Mouse (Mus musculus) thymus, adult 18-20 months (tissue): Measurements from ENCODE around the gene Popdc2.

ENCODE experiments used
- DNase-seq, 2 experiments: peaks; one replicate each; pipeline ENCODE4 v3.0.0; 2022; ENCODE audit warnings: mixed read lengths in 2 of 2

Popdc2 gene

DNA sequence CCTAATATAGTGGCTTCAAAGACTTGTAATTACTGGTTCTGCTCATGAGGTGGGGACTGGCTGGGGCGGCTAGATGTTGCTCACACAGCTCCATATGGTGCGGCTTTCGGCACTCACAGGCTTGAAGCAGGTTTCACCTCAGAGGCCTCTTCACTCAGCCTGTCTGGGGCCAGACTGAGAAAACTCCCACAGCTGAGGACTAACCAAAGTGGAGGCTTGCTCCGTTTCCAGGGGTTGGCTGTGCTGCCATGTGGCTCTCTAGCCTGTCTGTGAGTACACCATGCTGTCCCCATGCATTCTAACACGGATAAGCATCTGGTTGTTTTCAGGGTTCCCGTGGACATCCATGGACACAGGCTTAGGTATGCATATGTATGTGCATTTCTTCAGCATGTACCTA, 16.6 kb downstream of the Popdc2 start:
- no peak for DNase-seq

DNA sequence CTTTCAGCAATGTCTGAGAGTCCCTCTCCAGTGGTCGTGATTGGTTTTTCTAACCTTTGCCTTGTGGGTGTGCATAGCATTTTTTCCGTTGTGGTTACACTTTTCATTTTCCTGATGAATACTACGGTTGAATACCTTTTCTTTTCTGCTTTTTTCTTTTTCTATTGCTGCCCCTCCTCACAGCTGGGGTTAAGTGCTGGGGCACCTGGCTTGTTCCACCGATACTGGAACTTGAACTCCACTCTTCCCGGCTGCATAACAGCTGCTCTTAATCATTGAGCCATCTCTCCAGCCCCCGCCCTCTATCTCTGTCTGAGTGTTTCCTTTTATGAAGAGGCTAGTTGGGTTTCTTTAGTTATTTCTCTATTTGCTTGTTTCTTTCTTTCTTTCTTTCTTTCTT, 17.1 kb downstream of the Popdc2 start:
- no peak for DNase-seq

DNA sequence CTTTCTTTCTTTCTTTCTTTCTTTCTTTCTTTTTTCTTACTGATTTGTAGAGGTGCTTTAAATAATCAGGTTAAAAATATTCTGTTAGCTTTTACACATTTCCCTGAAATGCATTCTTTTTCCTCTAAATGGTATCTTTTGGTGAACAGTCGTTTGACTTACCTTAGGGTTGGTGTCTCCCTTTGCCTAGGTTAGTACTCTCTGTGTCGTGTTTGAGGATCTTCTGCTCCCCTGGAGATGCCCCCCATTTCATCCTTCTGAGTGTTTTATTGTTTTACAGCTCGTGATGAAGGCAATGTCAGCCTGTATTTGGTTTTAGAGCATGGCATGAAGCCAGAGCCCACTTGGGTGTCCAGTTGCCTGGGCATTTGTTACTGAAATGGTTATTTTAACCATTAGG, 17.5 kb downstream of the Popdc2 start:
- no peak for DNase-seq

DNA sequence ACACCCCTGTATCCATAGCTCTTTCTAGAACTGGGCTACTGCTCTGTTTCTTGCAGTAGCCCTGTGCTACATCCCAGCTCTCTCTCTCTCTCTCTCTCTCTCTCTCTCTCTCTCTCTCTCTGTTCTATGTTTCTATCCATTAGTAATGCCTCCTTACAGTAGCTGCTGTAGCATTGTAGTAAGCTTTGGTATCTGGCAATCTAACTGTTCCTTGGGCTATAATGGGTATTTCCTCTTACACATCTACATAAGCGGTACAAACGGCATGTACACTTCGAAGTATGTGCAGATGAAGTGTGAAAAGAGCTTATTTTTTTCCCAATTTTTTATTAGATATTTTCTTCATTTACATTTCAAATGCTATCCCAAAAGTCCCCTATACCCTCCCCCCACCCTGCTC, 17.9 kb downstream of the Popdc2 start:
- DNase-seq = no peak

DNA sequence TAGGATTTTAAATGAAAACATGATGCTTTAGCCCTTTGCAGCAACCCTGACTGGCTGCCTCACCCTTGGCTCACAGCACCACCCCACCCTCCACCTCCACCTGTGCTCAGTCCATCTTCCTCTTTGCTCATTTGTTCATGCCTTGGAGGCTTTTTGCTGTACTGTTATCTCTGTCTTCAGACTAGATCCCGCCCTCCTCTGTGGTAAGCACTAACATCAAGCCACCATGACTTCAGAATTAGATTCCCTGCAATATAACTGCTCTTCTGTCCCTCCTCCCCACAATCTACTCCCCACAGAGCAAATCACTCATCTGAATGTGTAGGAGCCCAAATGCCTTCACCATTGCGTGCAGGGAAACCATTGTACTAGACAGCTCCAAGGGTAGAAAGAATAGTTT, 21.7 kb downstream of the Popdc2 start:
- DNase-seq = no peak

DNA sequence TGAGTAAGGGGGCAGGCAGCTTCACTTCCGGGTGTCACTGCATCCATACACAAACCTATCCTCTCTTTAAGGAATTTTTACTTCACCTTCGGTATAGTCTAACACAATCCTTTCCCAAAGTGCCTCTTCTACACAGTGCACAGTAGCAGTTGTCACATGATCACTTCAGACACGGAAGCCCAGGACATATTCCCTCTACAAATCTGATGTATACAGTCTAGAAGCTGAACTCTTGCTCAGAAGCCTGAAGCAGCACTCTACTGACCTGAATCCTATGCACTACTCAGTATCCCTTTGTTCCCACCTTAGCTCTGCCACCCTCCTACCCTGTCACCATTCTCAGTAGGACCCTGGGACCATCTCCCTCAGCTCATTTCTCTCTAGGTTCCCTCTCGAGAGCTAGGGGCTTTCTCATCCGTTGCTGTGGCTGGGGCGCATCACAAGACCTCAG, 23.2 kb downstream of the Popdc2 start:
- no peak for DNase-seq

DNA sequence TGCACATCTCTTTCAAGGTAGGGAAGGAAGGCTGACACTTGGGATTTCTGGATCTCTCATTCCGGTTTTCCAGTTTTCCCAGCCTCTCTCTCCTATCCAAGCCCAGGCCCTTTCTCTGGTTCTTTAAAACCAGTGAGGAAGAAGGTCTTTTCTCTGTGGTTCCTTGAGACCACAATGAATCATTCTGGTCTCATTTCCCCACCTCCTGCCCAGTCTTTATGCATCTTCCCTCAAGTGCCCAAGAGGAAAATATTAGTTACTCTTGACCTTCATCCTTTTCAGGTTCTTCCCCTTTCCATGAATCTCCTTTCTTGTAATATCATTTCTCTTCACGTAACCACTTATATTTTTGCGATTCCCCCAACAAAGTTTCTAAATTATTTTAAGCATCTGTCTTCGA, 23.7 kb downstream of the Popdc2 start:
- DNase-seq = no peak

DNA sequence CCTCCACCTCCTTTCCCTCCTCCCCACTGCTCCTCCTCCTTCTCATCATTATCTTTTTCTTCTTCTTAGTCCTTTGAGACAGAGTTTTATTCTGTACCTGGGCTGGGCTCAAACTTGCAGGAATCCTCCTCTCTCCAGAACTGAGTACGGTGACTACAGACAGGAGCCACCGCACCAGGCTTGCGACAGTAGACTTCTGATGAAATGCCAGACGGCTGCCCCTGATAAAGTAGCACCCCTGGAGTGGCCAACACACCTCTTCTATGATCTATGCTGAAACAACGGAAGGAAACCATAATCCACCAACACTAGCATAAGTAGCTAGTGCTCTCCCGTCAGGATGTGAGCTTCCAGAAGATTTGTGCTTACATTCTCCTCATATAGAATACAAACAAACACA, 25.4 kb downstream of the Popdc2 start:
- DNase-seq = no peak

DNA sequence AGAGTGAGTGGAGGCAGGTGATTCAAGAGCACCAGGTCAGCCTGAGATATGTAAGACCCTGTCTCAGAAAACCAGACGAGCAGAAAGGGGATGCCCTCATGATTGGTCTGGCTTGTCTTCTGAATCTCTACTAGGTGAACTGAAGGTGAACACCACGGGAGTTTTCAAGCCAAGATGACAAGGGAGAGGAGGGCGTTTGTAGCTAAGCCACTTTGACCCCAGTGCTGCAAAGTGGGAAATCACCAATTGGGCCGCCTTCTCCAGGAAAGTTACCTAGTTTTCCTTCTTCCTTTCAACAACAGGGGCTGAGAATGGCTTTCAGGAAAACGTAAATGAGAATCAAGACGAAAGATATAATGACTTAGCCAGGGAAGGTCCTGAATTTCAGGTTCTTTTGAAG, 26.7 kb downstream of the Popdc2 start:
- no peak for DNase-seq

DNA sequence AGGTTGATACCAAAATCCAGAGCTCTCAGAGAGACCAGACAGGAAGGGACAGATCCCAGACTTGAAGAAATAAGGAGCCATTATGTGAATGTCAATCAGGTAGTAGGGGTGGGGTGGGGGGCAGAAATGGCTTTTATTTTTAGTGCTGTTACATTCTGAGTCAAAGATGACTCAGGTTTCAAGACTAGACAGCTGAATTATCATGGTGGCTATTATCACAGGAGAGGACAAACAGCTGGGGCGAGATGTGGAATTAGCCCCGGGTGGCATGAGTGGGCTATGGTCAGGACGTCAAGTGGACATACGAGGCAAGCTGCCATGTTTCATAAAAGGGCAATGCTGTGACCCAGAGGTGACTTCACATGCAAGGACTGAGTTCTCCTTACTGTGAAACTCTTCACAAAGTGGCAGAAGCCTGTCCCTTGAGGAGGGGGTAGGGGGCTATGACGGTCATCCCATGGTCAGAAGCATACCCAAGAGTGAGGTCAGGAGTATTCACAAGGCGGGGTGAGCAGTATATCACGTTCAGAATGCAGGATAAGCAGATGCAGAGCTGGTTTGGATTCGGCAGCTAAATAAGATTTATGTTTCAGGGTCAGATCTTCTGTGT, 27.4 kb downstream of the Popdc2 start:
- no peak for DNase-seq

DNA sequence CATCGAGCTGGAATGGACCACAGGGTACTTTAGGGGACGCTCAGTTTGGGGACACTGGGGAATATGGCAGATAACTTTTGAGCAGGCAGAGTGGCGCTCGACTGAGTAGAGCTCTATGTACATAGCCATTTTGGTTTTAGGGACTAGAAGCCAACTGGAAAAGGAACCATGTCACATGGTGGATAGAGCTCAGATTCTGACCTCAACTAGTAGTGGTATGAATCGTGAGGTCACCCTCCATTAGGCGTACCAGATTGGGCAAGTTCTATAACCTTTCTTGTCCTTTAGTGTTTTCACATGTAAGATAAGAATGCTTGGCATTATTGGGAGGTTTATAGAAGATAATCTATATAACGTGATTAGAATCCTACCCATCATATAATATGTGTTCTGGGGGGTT, 28.3 kb downstream of the Popdc2 start:
- DNase-seq = no peak

DNA sequence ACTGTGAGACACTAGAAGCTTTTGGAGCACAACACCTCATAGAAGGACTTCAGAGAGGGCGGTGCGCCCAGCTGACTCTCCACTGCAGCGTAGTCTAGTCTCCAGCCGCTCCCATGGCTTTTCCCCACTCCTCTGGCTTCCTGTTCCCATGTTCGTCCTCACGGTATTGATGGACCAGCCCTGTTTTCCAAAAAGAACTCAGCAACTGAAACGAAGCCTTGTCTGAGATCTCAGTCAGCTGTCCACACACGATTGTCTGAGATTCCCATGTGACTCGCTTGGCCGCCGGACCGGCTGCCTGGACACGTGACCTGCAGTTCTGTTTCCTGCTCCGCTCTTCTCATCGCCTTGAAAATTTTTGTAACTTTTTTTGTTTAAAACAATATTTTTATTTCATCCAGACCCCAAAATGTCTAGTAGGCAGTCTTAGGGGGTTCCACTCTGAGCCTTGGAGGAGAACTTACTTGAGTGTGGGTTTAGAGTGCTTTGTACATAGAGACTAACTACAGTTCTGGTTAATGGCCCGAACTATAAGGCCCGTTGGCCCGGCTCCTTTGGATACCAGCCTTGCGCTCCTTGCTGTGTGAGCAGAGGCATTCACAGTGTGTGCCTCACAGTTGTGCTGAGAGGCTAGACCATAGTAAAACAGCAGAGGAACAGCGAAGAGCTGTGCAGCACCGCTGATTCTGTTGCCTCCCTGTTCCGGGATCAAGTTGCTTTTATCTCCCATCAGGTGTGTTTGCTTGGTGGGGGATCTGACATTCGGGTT, 30.3 kb downstream of the Popdc2 start:
- DNase-seq = no peak

DNA sequence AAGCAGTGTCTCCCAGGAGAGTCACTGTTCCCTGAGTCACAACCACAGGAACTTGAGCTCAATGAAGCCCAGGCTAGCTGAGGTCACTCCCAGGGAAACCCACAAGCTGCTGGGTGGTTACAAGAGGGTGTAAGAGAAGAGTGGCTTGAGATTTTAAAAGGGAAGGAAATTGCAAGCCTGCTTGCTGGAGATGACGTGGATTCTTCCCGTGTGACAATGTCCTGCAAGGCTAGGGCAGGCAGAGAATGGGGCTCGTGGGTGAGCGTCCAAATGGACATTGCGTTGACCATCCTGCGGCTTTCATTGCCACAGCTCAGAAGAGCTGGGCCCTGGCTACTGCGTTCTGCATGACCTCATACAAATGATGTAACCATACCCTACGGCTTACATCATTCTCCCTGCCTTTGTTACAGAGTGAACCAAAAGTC, 32.2 kb downstream of the Popdc2 start:
- DNase-seq = no peak

DNA sequence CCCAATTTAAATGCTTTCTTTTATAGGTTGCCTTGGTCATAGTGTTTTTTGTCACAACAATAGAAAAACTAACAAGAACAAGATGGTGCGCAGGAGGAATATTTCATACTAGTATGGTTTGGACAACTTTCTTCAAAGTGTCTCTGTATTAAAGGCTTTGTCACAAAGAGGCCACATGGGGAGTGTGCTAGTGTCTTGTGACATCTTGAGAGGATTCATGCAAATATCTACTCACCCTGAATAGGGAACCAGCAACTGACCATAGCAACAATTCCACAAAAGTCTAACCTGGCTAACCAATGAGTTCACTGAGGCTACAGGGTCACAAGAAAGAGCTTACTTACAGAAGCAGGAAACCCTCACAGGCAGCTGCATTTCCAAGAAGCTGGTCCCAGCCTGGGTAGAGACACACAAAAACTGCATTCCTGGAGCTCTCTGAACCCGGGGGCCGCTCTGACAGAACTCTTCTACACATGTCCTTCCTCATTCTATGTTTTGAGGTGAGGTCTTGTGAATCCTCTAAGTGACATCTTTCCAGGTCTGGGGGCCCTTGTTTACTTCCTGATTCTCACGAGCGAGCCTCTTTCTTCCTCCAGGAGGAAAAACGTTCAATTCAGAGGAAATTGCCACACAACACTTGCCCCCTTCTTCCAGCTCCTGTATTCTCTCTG, 33.2 kb downstream of the Popdc2 start:
- DNase-seq = no peak

DNA sequence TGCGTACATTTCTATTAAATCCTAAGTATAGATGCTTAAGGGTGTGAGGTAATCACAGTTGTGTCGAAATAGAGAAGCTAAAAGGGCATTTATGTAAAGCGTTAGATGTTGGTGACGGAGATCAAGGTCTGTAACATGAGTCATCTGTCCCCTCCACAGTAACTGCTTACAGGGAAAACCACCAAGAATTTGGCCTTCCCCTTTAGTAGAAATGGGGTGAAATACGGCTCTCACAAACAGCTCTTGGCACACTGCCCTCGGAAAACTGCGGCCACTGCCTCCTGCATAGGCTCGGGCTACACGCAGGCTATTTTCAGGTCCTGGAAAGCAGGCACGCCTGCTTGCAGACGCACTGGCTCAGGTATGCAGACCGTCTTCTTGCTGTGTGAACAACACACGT, 34.1 kb downstream of the Popdc2 start:
- no peak for DNase-seq

DNA sequence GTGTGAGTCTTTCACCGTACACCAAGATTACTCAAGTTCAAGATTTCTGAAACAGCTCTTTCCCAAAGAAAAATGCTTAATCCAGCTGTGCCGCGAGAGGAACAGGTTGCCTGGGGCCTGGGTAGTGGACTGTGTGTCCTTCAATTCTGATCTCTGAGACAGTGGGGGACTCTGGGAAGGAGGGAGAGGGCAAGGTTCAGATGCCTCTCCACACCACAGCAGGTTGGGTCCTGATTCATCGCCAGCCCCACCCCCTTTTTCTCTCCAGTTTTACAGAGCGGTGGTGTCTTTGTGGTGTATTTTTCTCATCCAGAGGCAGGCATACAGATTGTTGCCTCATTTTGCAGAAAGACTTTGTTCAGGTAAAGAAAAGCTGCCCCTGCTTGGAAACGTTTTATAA, 36.3 kb downstream of the Popdc2 start:
- no peak for DNase-seq

DNA sequence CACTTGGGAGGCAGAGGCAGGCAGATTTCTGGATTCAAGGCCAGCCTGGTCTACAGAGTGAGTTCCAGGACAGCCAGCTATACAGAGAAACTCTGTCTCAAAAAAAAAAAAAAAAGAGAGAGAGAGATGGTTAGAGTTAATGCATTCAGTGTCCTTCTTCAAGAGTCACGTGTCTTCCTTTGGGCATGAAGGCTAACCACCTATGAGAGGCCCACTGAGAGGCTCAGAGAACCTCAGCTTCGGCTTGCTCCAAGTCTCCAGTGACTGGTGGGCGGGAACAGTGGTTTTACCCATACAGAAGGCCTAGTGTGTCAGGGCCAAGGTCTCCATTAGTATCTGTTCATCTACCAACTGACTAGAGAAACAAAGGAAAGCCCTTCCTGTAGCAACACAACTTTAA, 37.1 kb downstream of the Popdc2 start:
- no peak for DNase-seq

DNA sequence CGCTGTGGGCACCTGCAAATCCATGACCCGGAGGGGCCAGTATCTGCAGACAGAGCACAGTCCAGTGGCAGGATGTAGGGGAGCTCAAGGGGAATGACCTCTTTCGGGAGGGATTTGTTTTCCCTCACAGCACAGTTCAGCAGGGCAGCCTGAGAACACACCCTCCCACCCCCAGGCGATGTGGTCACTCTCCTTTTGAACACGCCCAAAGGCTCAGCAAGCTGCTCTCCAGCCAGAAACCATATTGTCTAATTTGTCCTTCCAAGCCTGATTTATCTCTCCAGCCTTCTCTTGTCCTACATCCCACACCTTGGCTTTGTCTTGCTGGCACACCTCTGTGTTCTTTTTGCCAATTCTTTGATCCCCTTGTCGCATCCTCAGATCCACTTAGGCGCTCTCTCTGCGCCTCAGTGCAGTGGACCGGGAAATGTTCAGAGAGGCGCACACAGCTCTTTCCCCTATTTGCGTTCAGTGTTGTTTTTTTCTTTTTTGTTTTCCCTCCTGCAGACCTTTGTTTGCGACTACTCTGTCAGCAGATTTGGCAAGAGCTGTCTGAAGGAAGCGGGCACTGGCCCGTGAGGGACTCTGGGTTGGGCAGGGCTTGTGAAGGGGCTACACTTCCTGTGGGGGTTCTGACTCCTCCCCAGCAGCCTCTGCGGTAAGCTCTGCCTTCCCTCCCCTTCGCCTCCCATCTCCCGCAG, 37.7 kb downstream of the Popdc2 start:
- DNase-seq = peak; percentile 43 to 53

DNA sequence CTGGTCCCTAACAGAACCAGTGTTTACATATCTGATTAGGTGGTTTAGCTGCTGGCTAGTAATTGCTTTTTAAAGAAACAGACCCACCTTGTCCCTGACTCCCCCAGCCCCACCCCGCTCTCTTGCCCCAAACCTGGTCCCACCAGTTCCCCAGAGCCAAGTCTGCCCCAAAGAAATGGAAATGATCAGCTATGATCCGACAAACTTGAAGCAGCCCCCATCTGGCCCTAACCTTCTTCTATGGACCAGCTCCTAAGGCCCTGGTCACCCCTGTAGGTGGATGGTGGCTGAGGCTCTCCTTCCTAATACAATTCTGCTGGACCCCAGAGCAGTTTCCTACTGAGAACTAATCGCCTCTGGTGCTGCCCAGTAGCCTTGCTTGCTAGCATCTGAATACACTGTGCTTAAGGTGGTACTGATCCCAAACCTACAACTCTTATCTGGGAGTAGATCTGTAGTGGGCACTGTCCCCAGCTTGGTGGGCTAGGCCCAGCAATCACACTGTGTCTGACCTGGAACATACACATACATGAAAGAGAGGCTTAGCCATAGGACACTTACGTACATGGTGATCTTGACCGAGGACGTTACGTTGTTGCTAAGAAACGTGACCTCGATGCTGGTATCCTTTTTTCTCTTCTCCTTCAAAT, 38.4 kb downstream of the Popdc2 start:
- no peak for DNase-seq

DNA sequence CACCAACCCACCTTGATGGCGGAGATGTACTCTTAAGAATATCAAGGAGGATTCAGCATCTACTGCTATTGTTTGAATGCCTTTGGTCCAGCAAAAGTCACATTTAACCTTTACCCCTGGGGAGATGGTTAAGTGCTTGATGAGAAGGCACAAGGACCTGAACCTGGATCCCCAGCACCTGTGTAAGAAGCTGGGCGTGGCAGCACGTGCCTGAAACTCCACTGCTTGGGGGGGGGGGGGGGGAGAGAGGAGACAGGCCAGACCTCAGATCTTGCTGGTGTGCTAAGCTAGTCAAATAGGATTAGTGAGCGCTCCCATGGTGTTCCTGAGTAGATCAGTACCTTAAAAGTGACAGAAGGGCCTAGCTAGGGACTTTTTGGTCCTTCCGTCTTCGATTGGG, 39.5 kb downstream of the Popdc2 start:
- DNase-seq = no peak

DNA sequence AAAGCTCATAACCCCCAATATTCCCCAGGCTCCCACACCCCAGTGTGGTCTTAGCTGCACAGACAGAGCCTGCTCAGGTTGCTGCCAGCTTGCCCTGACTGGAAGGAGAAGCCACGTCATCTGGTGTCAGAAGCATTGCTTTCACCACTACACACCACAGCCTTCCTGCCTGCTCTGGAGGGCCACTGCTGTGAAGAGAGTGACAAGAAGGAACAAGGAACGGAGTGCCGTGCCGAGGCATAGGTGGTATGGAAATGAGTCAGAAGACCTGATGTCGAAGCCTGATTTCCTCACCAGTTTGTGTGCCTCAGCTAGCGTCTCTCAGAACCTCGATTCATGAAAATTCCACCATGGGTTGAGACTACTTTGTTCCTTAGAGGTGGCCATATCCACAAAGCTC, 41.6 kb downstream of the Popdc2 start:
- peak; percentile 14 to 27 for DNase-seq

DNA sequence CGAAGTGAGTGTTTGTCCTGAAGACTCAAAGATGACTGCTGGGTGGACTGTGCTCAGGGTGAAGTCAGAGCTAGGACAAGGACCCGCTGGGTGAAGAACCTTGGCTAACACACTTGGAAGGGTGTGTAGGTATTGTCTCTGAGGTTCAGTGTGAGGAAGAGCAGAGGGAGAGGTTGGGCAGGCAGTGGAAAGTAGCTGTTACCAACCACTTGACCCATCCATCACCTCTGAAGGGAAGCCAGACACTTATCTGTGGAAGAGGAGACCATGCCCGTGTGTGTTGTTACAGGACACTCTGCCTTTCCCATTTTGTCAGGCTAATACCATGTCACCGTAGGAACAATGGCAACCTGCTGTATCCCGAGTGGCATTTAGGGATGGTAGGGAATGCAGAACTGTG, 44.3 kb downstream of the Popdc2 start:
- DNase-seq = no peak

DNA sequence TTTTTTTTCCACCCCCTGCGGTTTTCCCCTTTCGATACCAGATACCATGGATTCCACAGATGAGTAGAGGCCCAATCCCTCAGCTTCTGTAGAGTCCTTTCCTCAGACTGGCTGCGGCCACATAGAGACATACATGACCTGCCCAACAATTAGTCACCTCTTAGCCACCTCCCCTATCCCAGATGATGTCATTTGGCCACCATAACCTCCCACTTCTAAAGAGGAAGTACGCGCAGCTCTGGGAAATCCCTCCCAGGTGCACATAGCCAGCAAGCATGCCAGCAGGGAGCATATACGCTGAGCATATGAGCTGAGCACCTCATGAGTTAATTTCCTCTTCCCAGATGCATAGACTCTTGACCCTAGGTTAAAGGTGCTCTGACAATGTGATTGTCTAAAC, 44.7 kb downstream of the Popdc2 start:
- no peak for DNase-seq
